Mouse (Mus musculus): ENCODE results near the gene Csnk1e. TPM values are rescaled to one million over a fixed set of nuclear protein-coding genes. Genes with fewer than 3 reads are reported as not detected.

Csnk1e gene
- polyA plus RNA-seq, 1 experiment from 2014 or later: 34.5 TPM

DNA sequence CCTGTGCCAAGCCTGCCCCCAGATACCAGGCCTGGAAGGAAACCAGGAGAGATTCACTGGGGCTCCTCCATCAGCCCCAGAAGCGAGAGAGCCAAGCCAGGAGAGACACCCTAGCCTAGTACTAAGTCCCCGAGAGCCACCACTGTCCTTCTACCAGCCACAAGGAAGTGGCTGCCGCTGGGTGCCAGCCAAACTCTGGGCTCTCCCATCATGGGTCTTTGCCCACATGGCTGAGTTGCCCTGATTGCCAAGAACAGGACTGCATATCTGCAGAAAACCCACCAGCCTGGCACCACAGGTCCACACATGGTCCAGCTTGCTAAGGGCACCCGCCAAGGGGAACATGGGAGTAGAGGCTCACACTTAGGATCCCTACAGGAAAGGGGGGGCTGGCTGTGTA lies 15.1 kb downstream of the Csnk1e start:
- 68% methylated on average over 4 of the region's 4 CpGs for WGBS
- Histone ChIP-seq H3K27me3 (ENCODE audit: control insufficient read depth, insufficient read depth, low read length) (peaks cover 2% of the 10 kb centered on the region; the same call in 1 of the 2 replicates), H3K9me3 (replicated peaks; ENCODE audit: control insufficient read depth, low read length) (no peaks in the 10 kb centered on the region), H3K9ac (ENCODE audit: low read length) (peak overlapping the region; percentile 98), H3K36me3 (ENCODE audit: control insufficient read depth, insufficient read depth, low read length) (peaks cover 6% of the 10 kb centered on the region; the same call in 1 of the 2 replicates), H3K27ac (ENCODE audit: low read length) (no peak overlapping the region), H3K4me3 (replicated peaks; ENCODE audit: low read length) (peak overlapping the region; percentile 73), H3K4me2 (ENCODE audit: low read depth, low read length) (peak overlapping the region; percentile 55), H3K4me1 (ENCODE audit: control insufficient read depth, insufficient read depth, low read length) (peaks cover 45% of the 10 kb centered on the region)
- no peak for ATAC-seq (ENCODE audit: insufficient read depth, low FRiP score)

DNA sequence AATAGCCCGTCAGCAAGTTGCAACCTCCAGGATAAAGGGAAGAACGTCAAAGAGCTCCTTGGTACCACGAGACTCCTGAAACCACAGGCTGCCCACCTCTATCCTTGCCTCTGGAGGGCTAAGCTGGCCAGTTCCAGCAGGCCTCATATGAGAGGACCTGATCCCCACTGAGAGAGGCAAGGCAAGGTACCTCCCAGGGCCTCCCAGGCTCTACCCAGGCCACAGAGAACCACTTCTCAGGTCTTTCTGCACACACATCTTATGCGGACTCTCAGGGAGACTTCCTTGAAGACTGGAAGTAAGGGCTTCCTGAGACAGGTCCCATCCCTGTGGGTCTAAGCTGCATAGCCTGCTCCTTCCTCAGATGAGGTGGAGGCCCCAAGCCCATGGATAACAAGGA lies 16.0 kb downstream of the Csnk1e start:
- H3K9ac ChIP-seq (ENCODE audit: low read length): peak overlapping the region; percentile 98
- WGBS: 74% methylated on average over 4 of the region's 4 CpGs

DNA sequence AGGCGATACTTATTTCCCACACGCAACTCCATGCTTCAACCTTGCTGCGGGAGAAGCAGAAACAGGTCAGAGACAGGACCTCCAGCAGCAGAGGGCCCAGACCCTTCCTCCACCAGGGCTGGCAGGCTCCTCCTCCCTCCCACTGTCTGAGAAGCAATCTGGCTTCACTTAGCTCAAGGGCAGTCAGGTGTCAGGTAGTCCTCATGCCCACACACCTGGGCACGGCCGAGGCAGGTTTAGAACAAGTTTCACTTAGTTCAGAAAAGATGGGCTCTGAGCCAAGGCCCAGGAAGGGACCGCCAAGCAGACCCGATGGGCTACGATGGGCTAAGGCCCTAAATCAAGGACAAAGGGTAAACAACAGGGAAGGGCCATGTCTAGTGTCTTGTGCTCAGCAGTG lies 16.6 kb downstream of the Csnk1e start:
- H3K9ac ChIP-seq (ENCODE audit: low read length): peak overlapping the region; percentile 0; the same call in 1 of the 2 replicates
- no peak for ATAC-seq (ENCODE audit: insufficient read depth, low FRiP score)
- 60% methylated on average over 8 of the region's 8 CpGs for WGBS
- H3K4me2 ChIP-seq (ENCODE audit: low read depth, low read length): no peak overlapping the region
- peaks cover 47% of the 10 kb centered on the region for H3K4me1 ChIP-seq (ENCODE audit: control insufficient read depth, insufficient read depth, low read length)
- H3K36me3 ChIP-seq (ENCODE audit: control insufficient read depth, insufficient read depth, low read length): peaks cover 6% of the 10 kb centered on the region; the same call in 1 of the 2 replicates
- no peaks in the 10 kb centered on the region for H3K9me3 ChIP-seq (replicated peaks; ENCODE audit: control insufficient read depth, low read length)
- 0 out of 2 replicates have a peak overlapping the region, but pooled peaks have one; percentile 6 for H3K27ac ChIP-seq (ENCODE audit: low read length)
- H3K27me3 ChIP-seq (ENCODE audit: control insufficient read depth, insufficient read depth, low read length): no peaks in the 10 kb centered on the region
- H3K4me3 ChIP-seq (replicated peaks; ENCODE audit: low read length): no peak overlapping the region

More for the DNA sequence above, 16.0 kb downstream of the Csnk1e start:
- Histone ChIP-seq H3K4me1 (ENCODE audit: control insufficient read depth, insufficient read depth, low read length) (peaks cover 47% of the 10 kb centered on the region), H3K4me2 (ENCODE audit: low read depth, low read length) (no peak overlapping the region), H3K36me3 (ENCODE audit: control insufficient read depth, insufficient read depth, low read length) (peaks cover 6% of the 10 kb centered on the region; the same call in 1 of the 2 replicates), H3K27me3 (ENCODE audit: control insufficient read depth, insufficient read depth, low read length) (no peaks in the 10 kb centered on the region), H3K27ac (ENCODE audit: low read length) (no peak overlapping the region), H3K9me3 (replicated peaks; ENCODE audit: control insufficient read depth, low read length) (no peaks in the 10 kb centered on the region), H3K4me3 (replicated peaks; ENCODE audit: low read length) (no peak overlapping the region)
- ATAC-seq (ENCODE audit: insufficient read depth, low FRiP score): no peak

DNA sequence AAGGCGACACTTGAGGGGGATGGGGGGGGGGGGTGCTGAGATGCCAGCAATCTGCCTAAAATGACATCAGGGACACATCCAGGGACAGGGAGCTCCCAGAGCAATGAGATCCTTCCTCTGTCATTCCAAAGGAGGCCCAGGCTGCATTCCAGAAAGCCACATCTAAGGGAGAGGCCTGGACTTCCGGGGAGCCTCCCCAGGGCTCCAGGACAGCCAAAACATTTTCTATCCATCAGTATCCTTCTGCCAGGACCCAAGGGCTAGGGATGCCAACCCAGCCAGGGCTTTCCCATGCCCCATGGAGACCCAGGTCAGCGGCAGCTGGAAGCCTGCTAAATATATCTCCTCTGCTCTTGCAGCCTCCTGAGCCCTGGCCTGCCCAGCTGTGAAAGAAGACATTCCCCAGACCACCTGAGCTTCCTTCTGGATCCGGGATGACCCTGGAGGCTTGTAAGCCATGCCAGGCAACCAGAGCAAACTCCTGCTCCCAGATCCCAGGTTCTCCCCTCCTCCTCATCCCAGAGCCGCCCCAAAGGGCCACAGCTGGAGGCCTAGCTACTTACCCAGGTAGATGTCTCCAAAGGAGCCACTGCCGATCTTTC lies 17.1 kb downstream of the Csnk1e start:
- Histone ChIP-seq H3K27me3 (ENCODE audit: control insufficient read depth, insufficient read depth, low read length) (no peaks in the 10 kb centered on the region), H3K4me1 (ENCODE audit: control insufficient read depth, insufficient read depth, low read length) (peaks cover 49% of the 10 kb centered on the region), H3K36me3 (ENCODE audit: control insufficient read depth, insufficient read depth, low read length) (peaks cover 6% of the 10 kb centered on the region; the same call in 1 of the 2 replicates), H3K27ac (ENCODE audit: low read length) (0 out of 2 replicates have a peak overlapping the region, but pooled peaks have one; percentile 6), H3K9me3 (replicated peaks; ENCODE audit: control insufficient read depth, low read length) (no peaks in the 10 kb centered on the region), H3K4me3 (replicated peaks; ENCODE audit: low read length) (no peak overlapping the region), H3K9ac (ENCODE audit: low read length) (peak overlapping the region; percentile 0; the same call in 1 of the 2 replicates), H3K4me2 (ENCODE audit: low read depth, low read length) (no peak overlapping the region)
- 71% methylated on average over 6 of the region's 6 CpGs for WGBS
- no peak for ATAC-seq (ENCODE audit: insufficient read depth, low FRiP score)

DNA sequence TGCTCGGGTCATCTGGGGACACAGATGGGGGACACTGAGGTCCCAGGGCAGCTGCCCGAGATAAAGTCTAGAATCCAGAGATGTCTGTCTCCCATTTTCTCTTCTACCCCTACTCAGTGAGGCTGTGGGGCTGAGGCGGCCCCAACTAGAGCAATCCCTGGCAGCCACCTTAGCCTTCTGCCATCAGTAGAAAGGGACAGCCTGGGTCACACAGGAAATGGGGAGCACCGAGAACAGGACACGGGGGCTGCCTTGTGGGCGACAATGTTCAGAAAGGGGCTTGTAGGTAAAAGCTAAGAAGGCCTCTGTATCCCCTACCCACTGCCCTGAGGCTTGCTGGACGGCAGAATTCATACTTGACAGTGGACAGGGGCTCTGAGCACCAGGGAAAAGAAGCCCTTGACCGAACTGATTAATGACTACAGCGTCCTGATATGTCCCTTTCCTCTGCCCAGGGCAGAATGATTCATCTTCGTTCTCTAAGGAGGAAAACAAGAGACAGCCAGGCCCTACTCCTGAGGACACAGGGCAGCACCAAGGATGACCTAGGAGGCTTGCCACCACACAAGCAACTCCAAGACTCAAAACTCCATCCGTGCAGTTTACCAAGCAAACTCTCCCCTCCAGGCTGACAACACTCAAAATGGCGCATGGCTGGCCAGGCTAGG lies 17.7 kb downstream of the Csnk1e start:
- Histone ChIP-seq H3K36me3 (ENCODE audit: control insufficient read depth, insufficient read depth, low read length) (peaks cover 6% of the 10 kb centered on the region; the same call in 1 of the 2 replicates), H3K4me1 (ENCODE audit: control insufficient read depth, insufficient read depth, low read length) (peaks cover 53% of the 10 kb centered on the region)

DNA sequence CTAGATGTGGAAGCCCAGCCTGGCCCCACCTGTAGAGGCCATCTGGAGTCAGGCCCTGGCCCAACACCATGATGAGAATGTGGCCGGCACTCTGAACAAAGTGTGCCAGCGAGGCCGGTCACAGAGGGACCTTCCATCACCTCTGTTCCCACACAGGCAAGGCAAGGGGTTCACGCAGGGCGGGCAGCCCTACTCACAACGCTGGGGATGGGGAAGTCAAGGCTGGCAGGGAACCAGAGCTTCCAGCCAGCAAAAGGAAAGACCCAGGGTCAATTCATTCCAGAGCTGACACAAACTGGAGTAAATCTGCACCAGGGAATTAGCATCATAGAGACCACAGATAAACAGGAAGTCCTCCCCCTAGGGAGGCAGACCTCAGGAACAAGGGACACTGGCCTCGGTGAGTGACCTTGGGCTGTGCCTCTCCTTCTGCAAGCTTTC lies 18.9 kb downstream of the Csnk1e start:
- Histone ChIP-seq H3K27me3 (ENCODE audit: control insufficient read depth, insufficient read depth, low read length) (no peaks in the 10 kb centered on the region), H3K4me3 (replicated peaks; ENCODE audit: low read length) (no peak overlapping the region), H3K9ac (ENCODE audit: low read length) (no peak overlapping the region), H3K27ac (ENCODE audit: low read length) (no peak overlapping the region), H3K4me2 (ENCODE audit: low read depth, low read length) (no peak overlapping the region), H3K4me1 (ENCODE audit: control insufficient read depth, insufficient read depth, low read length) (peaks cover 53% of the 10 kb centered on the region), H3K9me3 (replicated peaks; ENCODE audit: control insufficient read depth, low read length) (no peaks in the 10 kb centered on the region), H3K36me3 (ENCODE audit: control insufficient read depth, insufficient read depth, low read length) (peaks cover 6% of the 10 kb centered on the region; the same call in 1 of the 2 replicates)
- ATAC-seq (ENCODE audit: insufficient read depth, low FRiP score): no peak
- WGBS: 58% methylated on average over 7 of the region's 7 CpGs

More for the DNA sequence above, 17.7 kb downstream of the Csnk1e start:
- Histone ChIP-seq H3K9ac (ENCODE audit: low read length) (no peak overlapping the region), H3K4me2 (ENCODE audit: low read depth, low read length) (no peak overlapping the region), H3K9me3 (replicated peaks; ENCODE audit: control insufficient read depth, low read length) (no peaks in the 10 kb centered on the region), H3K27ac (ENCODE audit: low read length) (no peak overlapping the region), H3K27me3 (ENCODE audit: control insufficient read depth, insufficient read depth, low read length) (no peaks in the 10 kb centered on the region), H3K4me3 (replicated peaks; ENCODE audit: low read length) (no peak overlapping the region)
- WGBS: 81% methylated on average over 12 of the region's 12 CpGs
- ATAC-seq (ENCODE audit: insufficient read depth, low FRiP score): no peak

DNA sequence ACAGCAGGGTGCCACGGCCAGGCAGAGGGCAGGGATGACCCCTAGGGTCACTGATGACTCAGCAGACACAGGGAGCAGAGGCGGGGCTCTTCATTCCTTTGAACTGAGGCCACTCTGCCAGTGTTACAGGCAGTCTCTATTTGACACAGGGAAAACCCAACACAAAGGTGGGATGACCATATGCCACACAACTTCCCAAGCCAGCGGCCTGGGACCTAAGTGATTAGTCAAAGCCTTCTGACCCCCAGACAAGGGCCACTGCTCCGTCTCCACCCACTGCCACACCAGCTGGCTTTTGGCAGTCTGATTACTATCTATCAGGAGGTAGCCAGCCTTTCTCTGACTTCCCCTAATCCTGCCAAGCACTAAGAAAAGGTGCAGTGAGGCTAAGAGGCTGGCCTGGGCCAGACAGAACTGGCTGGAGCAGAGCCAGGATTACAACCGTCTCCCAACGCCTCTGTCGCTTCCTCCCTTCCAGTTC lies 20.1 kb downstream of the Csnk1e start:
- Histone ChIP-seq H3K4me1 (ENCODE audit: control insufficient read depth, insufficient read depth, low read length) (peaks cover 53% of the 10 kb centered on the region), H3K27ac (ENCODE audit: low read length) (peak overlapping the region; percentile 15; the same call in 1 of the 2 replicates), H3K4me3 (replicated peaks; ENCODE audit: low read length) (no peak overlapping the region), H3K27me3 (ENCODE audit: control insufficient read depth, insufficient read depth, low read length) (no peaks in the 10 kb centered on the region), H3K9me3 (replicated peaks; ENCODE audit: control insufficient read depth, low read length) (no peaks in the 10 kb centered on the region), H3K9ac (ENCODE audit: low read length) (no peak overlapping the region), H3K4me2 (ENCODE audit: low read depth, low read length) (no peak overlapping the region), H3K36me3 (ENCODE audit: control insufficient read depth, insufficient read depth, low read length) (peaks cover 10% of the 10 kb centered on the region; the same call in 1 of the 2 replicates)
- no peak for ATAC-seq (ENCODE audit: insufficient read depth, low FRiP score)
- 45% methylated on average over 7 of the region's 7 CpGs for WGBS

DNA sequence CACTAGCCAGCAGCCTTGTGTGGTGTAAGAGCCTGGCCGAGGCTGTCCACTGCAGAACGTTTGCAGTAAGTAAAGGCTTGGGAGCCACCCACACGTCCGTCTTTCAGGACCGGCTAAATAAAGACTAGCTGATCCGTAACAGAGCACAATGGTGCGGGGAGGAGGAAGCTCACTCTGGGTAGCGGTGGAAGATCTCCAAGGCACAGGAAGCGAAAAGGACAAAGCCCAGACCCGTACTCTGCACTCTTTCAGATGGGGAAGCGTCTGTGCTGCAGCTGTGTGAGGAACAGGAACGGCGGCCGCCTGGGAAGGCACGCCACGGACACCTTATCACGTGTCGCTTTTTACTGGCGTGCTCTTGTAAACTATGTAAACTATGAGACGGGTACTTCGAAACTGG lies 22.5 kb downstream of the Csnk1e start:
- ATAC-seq (ENCODE audit: insufficient read depth, low FRiP score): peak; percentile 61; the same call in 1 of the 2 replicates
- Histone ChIP-seq H3K4me2 (ENCODE audit: low read depth, low read length) (peak overlapping the region; percentile 18; the same call in 1 of the 2 replicates), H3K27me3 (ENCODE audit: control insufficient read depth, insufficient read depth, low read length) (no peaks in the 10 kb centered on the region), H3K36me3 (ENCODE audit: control insufficient read depth, insufficient read depth, low read length) (peaks cover 13% of the 10 kb centered on the region; the same call in 1 of the 2 replicates), H3K27ac (ENCODE audit: low read length) (peak overlapping the region; percentile 83), H3K4me1 (ENCODE audit: control insufficient read depth, insufficient read depth, low read length) (peaks cover 33% of the 10 kb centered on the region), H3K4me3 (replicated peaks; ENCODE audit: low read length) (no peak overlapping the region), H3K9ac (ENCODE audit: low read length) (peak overlapping the region; percentile 30), H3K9me3 (replicated peaks; ENCODE audit: control insufficient read depth, low read length) (no peaks in the 10 kb centered on the region)
- WGBS: 39% methylated on average over 21 of the region's 21 CpGs

DNA sequence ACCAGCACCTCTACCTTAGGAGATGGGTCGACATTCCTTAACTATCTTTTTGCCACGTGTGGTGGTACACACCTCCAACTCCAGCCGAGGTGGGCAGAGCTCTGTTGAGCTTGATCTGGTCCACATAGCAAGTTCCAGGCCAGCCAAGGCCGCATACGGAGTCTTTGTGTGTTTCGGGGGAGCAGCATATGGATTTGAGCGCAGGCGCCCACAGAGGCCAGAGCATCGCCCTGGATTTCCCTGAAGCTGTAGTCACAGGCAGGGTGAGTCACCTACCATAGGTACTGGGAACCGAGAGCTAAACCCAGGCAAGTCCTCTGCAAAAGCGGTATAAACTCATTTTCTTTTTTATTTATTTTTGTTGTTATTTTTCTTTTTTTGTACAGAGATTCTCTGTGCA lies 23.0 kb downstream of the Csnk1e start:
- no peaks in the 10 kb centered on the region for H3K9me3 ChIP-seq (replicated peaks; ENCODE audit: control insufficient read depth, low read length)
- no peak overlapping the region for H3K4me3 ChIP-seq (replicated peaks; ENCODE audit: low read length)
- no peak overlapping the region for H3K9ac ChIP-seq (ENCODE audit: low read length)
- peak overlapping the region; percentile 83 for H3K27ac ChIP-seq (ENCODE audit: low read length)
- H3K36me3 ChIP-seq (ENCODE audit: control insufficient read depth, insufficient read depth, low read length): peaks cover 8% of the 10 kb centered on the region; the same call in 1 of the 2 replicates
- H3K4me2 ChIP-seq (ENCODE audit: low read depth, low read length): no peak overlapping the region
- H3K27me3 ChIP-seq (ENCODE audit: control insufficient read depth, insufficient read depth, low read length): no peaks in the 10 kb centered on the region
- no peak for ATAC-seq (ENCODE audit: insufficient read depth, low FRiP score)
- WGBS: 74% methylated on average over 11 of the region's 11 CpGs
- peaks cover 31% of the 10 kb centered on the region for H3K4me1 ChIP-seq (ENCODE audit: control insufficient read depth, insufficient read depth, low read length)
